Mouse (Mus musculus): ENCODE measurements around the gene Tmc5.

- TF ChIP-seq POLR2A (IDR thresholded peaks at IDR 0.05; ENCODE audit: low read depth, low read length) (no peak), CTCF (IDR thresholded peaks at IDR 0.05; ENCODE audit: extremely low read depth, insufficient read depth, insufficient read length, insufficient replicate concordance) (no peak)
Measured at GRCm38 (mm10) chr7:118593567-118594407, 3.3 kb upstream of the Tmc5 start.
